15 mouse cellular contexts compared by ENCODE assay signal in the genomic region with DNA sequence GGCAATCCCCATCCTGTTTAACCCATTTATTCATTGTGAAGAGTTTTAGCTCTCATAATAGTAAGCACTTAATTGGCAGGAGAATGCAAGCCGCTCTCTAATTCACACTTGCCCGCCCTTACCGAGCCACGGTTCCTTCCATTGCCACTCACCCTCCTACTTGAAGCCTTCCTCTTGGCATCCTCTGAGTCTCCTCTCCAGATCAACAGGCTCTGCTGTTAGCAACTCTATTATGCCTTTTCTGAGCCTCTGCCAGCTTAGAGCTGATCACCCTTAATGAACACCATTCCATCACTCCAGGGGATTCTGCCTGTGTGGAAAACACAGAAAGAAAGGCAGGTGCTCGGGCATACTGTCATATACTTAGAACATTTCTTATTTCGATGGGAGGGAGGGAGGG. TPM values are rescaled to one million over a fixed set of nuclear protein-coding genes. Genes with fewer than 3 reads are reported as not detected.
DNase-seq lines count a peak whose midpoint lies in the region; ATAC-seq and TF ChIP-seq lines count a peak whose summit lies in the region.
"Had no signal": no experiment of that assay in that cellular context is flagged by ENCODE, and none has a peak within 500 bp of the region (broad histone marks: within the 10 kb centered on the region; RNA-seq: fewer than 3 reads in every experiment).

No protein-coding gene starts in this region.

- H3K4me2 ChIP-seq in liver, postnatal 0 days (ENCODE audit: low read depth, low read length) = 0 out of 2 replicates have a peak overlapping the region, but pooled peaks have one; percentile 14
- no peak overlapping the region for H3K4me2 ChIP-seq in liver, embryonic 11.5 days
- H3K4me2 ChIP-seq in forebrain, embryonic 16.5 days (ENCODE audit: low read length) = no peak overlapping the region
- H3K4me2 ChIP-seq in stomach, postnatal 0 days (replicated peaks; ENCODE audit: low read depth) = no peak overlapping the region
- H3K4me2 ChIP-seq: limb, embryonic 12.5 days had no signal

- H3K36me3 ChIP-seq in liver, postnatal 0 days (replicated peaks; ENCODE audit: insufficient read depth, low read length) = 0 out of 2 replicates have a peak, but pooled peaks cover 3% of the 10 kb centered on the region
- no peaks in the 10 kb centered on the region for H3K36me3 ChIP-seq in liver, embryonic 11.5 days (ENCODE audit: control insufficient read depth, insufficient read depth, low read length)
- no peaks in the 10 kb centered on the region for H3K36me3 ChIP-seq in forebrain, embryonic 16.5 days (ENCODE audit: control insufficient read depth, insufficient read depth)
- no peaks in the 10 kb centered on the region for H3K36me3 ChIP-seq in stomach, postnatal 0 days (ENCODE audit: control insufficient read depth, insufficient read depth, low read length)

- H3K9ac ChIP-seq in liver, postnatal 0 days (replicated peaks) = no peak overlapping the region
- no peak overlapping the region for H3K9ac ChIP-seq in liver, embryonic 11.5 days (ENCODE audit: low read depth, low read length)
- H3K9ac ChIP-seq in forebrain, embryonic 16.5 days (replicated peaks; ENCODE audit: low read depth, low read length) = no peak overlapping the region
- H3K9ac ChIP-seq in stomach, postnatal 0 days (ENCODE audit: low read length) = no peak overlapping the region
- H3K9ac ChIP-seq: limb, embryonic 12.5 days; liver, embryonic 14.5 days had no signal

- no peak for TF ChIP-seq CTCF in liver, postnatal 0 days (IDR thresholded peaks at IDR 0.05; ENCODE audit: low read depth)
- TF ChIP-seq CTCF in brain, embryonic 14.5 days (IDR thresholded peaks at IDR 0.05; ENCODE audit: borderline replicate concordance, extremely low read depth, insufficient read depth, insufficient read length) = no peak
- no peak for TF ChIP-seq CTCF in stomach, postnatal 0 days (IDR thresholded peaks at IDR 0.05; ENCODE audit: low read depth)

- no peaks in the 10 kb centered on the region for H3K27me3 ChIP-seq in liver, postnatal 0 days (ENCODE audit: insufficient read depth, low read length)
- H3K27me3 ChIP-seq in liver, embryonic 11.5 days (replicated peaks; ENCODE audit: control insufficient read depth, insufficient read depth, low read length) = no peaks in the 10 kb centered on the region
- no peaks in the 10 kb centered on the region for H3K27me3 ChIP-seq in forebrain, embryonic 16.5 days (replicated peaks; ENCODE audit: control insufficient read depth, insufficient read depth, low read length)
- H3K27me3 ChIP-seq in stomach, postnatal 0 days (ENCODE audit: control insufficient read depth, insufficient read depth, low read length) = no peaks in the 10 kb centered on the region
- H3K27me3 ChIP-seq: limb, embryonic 12.5 days had no signal

- no peak overlapping the region for H3K4me3 ChIP-seq in liver, postnatal 0 days (ENCODE audit: low read depth, low read length)
- H3K4me3 ChIP-seq in liver, embryonic 11.5 days (ENCODE audit: low read depth, low read length) = no peak overlapping the region
- H3K4me3 ChIP-seq in forebrain, embryonic 16.5 days (replicated peaks; ENCODE audit: low read length) = no peak overlapping the region
- no peak overlapping the region for H3K4me3 ChIP-seq in stomach, postnatal 0 days (ENCODE audit: low read depth, low read length)
- H3K4me3 ChIP-seq: left cerebral cortex, adult 2 months; limb, embryonic 12.5 days had no signal

- no peak for ATAC-seq in liver, postnatal 0 days
- no peak for ATAC-seq in liver, embryonic 11.5 days (replicated peaks; ENCODE audit: low FRiP score)
- peak; percentile 86 for ATAC-seq in forebrain, embryonic 16.5 days
- no peak for ATAC-seq in stomach, postnatal 0 days (ENCODE audit: low FRiP score, low TSS enrichment)

- no peak for TF ChIP-seq EP300 in liver, postnatal 0 days (IDR thresholded peaks at IDR 0.05; ENCODE audit: low read depth)
- no peak for TF ChIP-seq EP300 in stomach, postnatal 0 days (optimal IDR thresholded peaks at IDR 0.05)

- DNase-seq in liver, postnatal 0 days = no peak
- no peak for DNase-seq in liver, embryonic 11.5 days (ENCODE audit: low spot score)
- DNase-seq in Muller cell, postnatal 12 days (ENCODE audit: inconsistent ontology term) = peak; percentile 56
- peak; percentile 93 for DNase-seq in brain, embryonic 14.5 days (ENCODE audit: low read depth)
- no peak for DNase-seq in stomach, postnatal 0 days (ENCODE audit: low spot score)
- DNase-seq in gastrocnemius, postnatal 10 days = no peak
- DNase-seq: adrenal gland, postnatal 36 days; cerebellum, adult 9-11 months; heart, postnatal 10 days; kidney, adult 18-20 months; thymus, adult 18-20 months had no signal

- WGBS in liver, postnatal 0 days (ENCODE audit: insufficient replicate concordance) = 73% methylated on average over 6 of the region's 6 CpGs
- 84% methylated on average over 6 of the region's 6 CpGs for WGBS in liver, embryonic 11.5 days
- 6% methylated on average over 6 of the region's 6 CpGs for WGBS in forebrain, embryonic 16.5 days
- WGBS in stomach, postnatal 0 days = 84% methylated on average over 6 of the region's 6 CpGs

- H3K4me1 ChIP-seq in liver, postnatal 0 days (ENCODE audit: insufficient read depth) = no peaks in the 10 kb centered on the region
- H3K4me1 ChIP-seq in liver, embryonic 11.5 days (replicated peaks; ENCODE audit: control insufficient read depth, insufficient read depth, low read length) = no peaks in the 10 kb centered on the region
- H3K4me1 ChIP-seq in forebrain, embryonic 16.5 days (replicated peaks; ENCODE audit: control insufficient read depth, insufficient read depth, low read length) = peaks cover 4% of the 10 kb centered on the region
- H3K4me1 ChIP-seq in stomach, postnatal 0 days (replicated peaks; ENCODE audit: control insufficient read depth, insufficient read depth) = no peaks in the 10 kb centered on the region
- H3K4me1 ChIP-seq: limb, embryonic 12.5 days had no signal

- TF ChIP-seq POLR2A in brain, embryonic 14.5 days (IDR thresholded peaks at IDR 0.05; ENCODE audit: borderline replicate concordance, extremely low read depth, insufficient read depth, insufficient read length, poor library complexity, severe bottlenecking) = no peak

- no peaks in the 10 kb centered on the region for H3K9me3 ChIP-seq in liver, postnatal 0 days (ENCODE audit: low read length)
- no peaks in the 10 kb centered on the region for H3K9me3 ChIP-seq in liver, embryonic 11.5 days (ENCODE audit: control insufficient read depth, low read length)
- H3K9me3 ChIP-seq in forebrain, embryonic 16.5 days (ENCODE audit: control insufficient read depth, low read length) = no peaks in the 10 kb centered on the region
- no peaks in the 10 kb centered on the region for H3K9me3 ChIP-seq in stomach, postnatal 0 days (ENCODE audit: control insufficient read depth, low read length)
- H3K9me3 ChIP-seq: limb, embryonic 12.5 days had no signal

- H3K27ac ChIP-seq in liver, postnatal 0 days (ENCODE audit: low read depth) = 0 out of 2 replicates have a peak overlapping the region, but pooled peaks have one; percentile 30
- H3K27ac ChIP-seq in liver, embryonic 11.5 days (ENCODE audit: low read depth, low read length) = no peak overlapping the region
- H3K27ac ChIP-seq in forebrain, embryonic 16.5 days (ENCODE audit: low read length) = no peak overlapping the region
- H3K27ac ChIP-seq in stomach, postnatal 0 days (replicated peaks) = no peak overlapping the region
- H3K27ac ChIP-seq: left cerebral cortex, adult 2 months; limb, embryonic 12.5 days; liver, embryonic 14.5 days had no signal

RNA-seq across cellular contexts. Expression of gene Mdfic, which starts 24.9 kb away (rescaled TPM):
- 2.1 and 2.2 TPM in 2 replicates for polyA plus RNA-seq in liver, postnatal 0 days (2015; fragmentation: Nextera tagmentation; extraction: Ambion mirVana)
- polyA plus RNA-seq in liver, embryonic 11.5 days (2014; fragmentation: Nextera tagmentation; extraction: Ambion mirVana) = 2.7 and 3.0 TPM in 2 replicates
- 4.6 and 6.1 TPM in 2 replicates for polyA plus RNA-seq in brain, embryonic 14.5 days (2012; rRNA removed)
- 1.7 and 1.8 TPM in 2 replicates for polyA plus RNA-seq in forebrain, embryonic 16.5 days (2015; fragmentation: Nextera tagmentation; extraction: Ambion mirVana)
- 4.0 and 4.5 TPM in 2 replicates for polyA plus RNA-seq in stomach, postnatal 0 days (2015; fragmentation: Nextera tagmentation; extraction: Ambion mirVana)
- 10 to 100 TPM; 15.8 to 22.9 TPM for total RNA-seq in gastrocnemius, postnatal 10 days (2021)

Comparison
In these comparisons a context has a peak if more than half of its experiments do, and no peak if none do; other contexts are left out.
1. DNase-seq: peak in Muller cell, postnatal 12 days (single experiment) and brain, embryonic 14.5 days (single experiment); none in liver, postnatal 0 days (single experiment), liver, embryonic 11.5 days (single experiment), stomach, postnatal 0 days (single experiment) and gastrocnemius, postnatal 10 days (single experiment).